Mouse (Mus musculus) CH12.LX (cell line): ENCODE data around the gene Ubqlnl. TPM values are rescaled to one million over a fixed set of nuclear protein-coding genes. Genes with fewer than 3 reads are reported as not detected.

Experiments used
- DNase-seq: peaks from one replicate; pipeline ENCODE4 v3.0.0-alpha.2; 2013; ENCODE audit errors: extremely low read depth
- H3K27ac ChIP-seq: 2 replicates; pipeline ENCODE4 v1.5.1; 2012; ENCODE audit warnings: low read depth, mild to moderate bottlenecking, control low read depth, moderate library complexity; ENCODE audit not compliant: insufficient read depth
- H3K27me3 ChIP-seq: replicated peaks from 2 replicates; pipeline ENCODE3; 2012; ENCODE audit warnings: inconsistent platforms
- H3K36me3 ChIP-seq, 2 experiments: replicated peaks in 1 of 2; 2 replicates each; pipeline versions ENCODE3 to v1.6.1; 2012; ENCODE audit warnings: inconsistent platforms in 1 of 2, low read length in 1 of 2, mild to moderate bottlenecking in 1 of 2, mixed read lengths in 1 of 2, moderate library complexity in 1 of 2; ENCODE audit not compliant: control insufficient read depth in 1 of 2, insufficient read depth in 1 of 2
- H3K4me1 ChIP-seq, 2 experiments: 2 replicates each; pipeline ENCODE4 v1.6.1; 2012; ENCODE audit warnings: inconsistent platforms in 1 of 2, moderate library complexity in 1 of 2; ENCODE audit not compliant: insufficient read depth in 2 of 2, control insufficient read depth in 1 of 2
- H3K4me2 ChIP-seq: 2 replicates; pipeline ENCODE4 v1.6.1; 2012; ENCODE audit warnings: low read depth, mild to moderate bottlenecking, control low read depth; ENCODE audit not compliant: poor library complexity, insufficient read depth, severe bottlenecking
- H3K4me3 ChIP-seq, 3 experiments: fragments of 150-350 bp in 1 of 3; sonication (generic) in 1 of 3; replicated peaks in 1 of 3; 2 replicates each; pipeline versions ENCODE3 to v1.5.1; 2011 to 2012; ENCODE audit warnings: low read depth in 2 of 3, low read length in 2 of 3, mild to moderate bottlenecking in 2 of 3, moderate library complexity in 2 of 3, control low read depth in 1 of 3, improper control_type of control experiment in 1 of 3, inconsistent platforms in 1 of 3, mixed read lengths in 1 of 3; ENCODE audit not compliant: poor library complexity in 1 of 3
- H3K79me2 ChIP-seq: replicated peaks from 2 replicates; pipeline ENCODE4 v1.6.1; 2012; ENCODE audit warnings: mild to moderate bottlenecking, moderate library complexity; ENCODE audit not compliant: control insufficient read depth, poor library complexity, insufficient read depth, severe bottlenecking; ENCODE audit errors: extremely low read depth
- H3K9ac ChIP-seq: 2 replicates; pipeline ENCODE4 v1.6.1; 2012; ENCODE audit warnings: low read depth, mild to moderate bottlenecking, control low read depth, moderate library complexity; ENCODE audit not compliant: insufficient read depth
- H3K9me3 ChIP-seq: replicated peaks from 2 replicates; pipeline ENCODE3; 2012; ENCODE audit warnings: low read length, inconsistent platforms, mixed read lengths
- CHD1 ChIP-seq: IDR thresholded peaks from 2 replicates; pipeline ENCODE4 v1.6.1; 2012; ENCODE audit warnings: low read depth, low read length, improper control_type of control experiment, inconsistent platforms
- CHD2 ChIP-seq: IDR thresholded peaks from 2 replicates; pipeline ENCODE4 v1.6.1; 2011; ENCODE audit warnings: low read length, improper control_type of control experiment
- CTCF ChIP-seq, 2 experiments: IDR thresholded peaks in 1 of 2; conservative IDR thresholded peaks in 1 of 2; 2 replicates each; pipeline ENCODE4 v1.5.1; 2011 to 2012; ENCODE audit warnings: low read depth in 2 of 2, low read length in 2 of 2, improper control_type of control experiment in 1 of 2, inconsistent platforms in 1 of 2, mild to moderate bottlenecking in 1 of 2, moderate library complexity in 1 of 2
- ELF1 ChIP-seq: IDR thresholded peaks from 2 replicates; pipeline ENCODE4 v1.6.1; 2014; ENCODE audit warnings: low read depth, mild to moderate bottlenecking, inconsistent platforms, low read length, improper control_type of control experiment
- EP300 ChIP-seq: IDR thresholded peaks from 2 replicates; pipeline ENCODE4 v1.6.1; 2011; ENCODE audit warnings: low read length, improper control_type of control experiment
- ETS1 ChIP-seq: conservative IDR thresholded peaks from 2 replicates; pipeline ENCODE4 v1.6.1; 2012; ENCODE audit warnings: low read depth, mild to moderate bottlenecking, inconsistent platforms, low read length, improper control_type of control experiment, moderate library complexity
- KAT2A ChIP-seq: IDR thresholded peaks from 2 replicates; pipeline ENCODE4 v1.6.1; 2012; ENCODE audit warnings: low read length, improper control_type of control experiment, inconsistent platforms; ENCODE audit not compliant: insufficient replicate concordance
- MAX ChIP-seq: IDR thresholded peaks from 2 replicates; pipeline ENCODE4 v1.6.1; 2011; ENCODE audit warnings: low read length, improper control_type of control experiment
- MAZ ChIP-seq: IDR thresholded peaks from 2 replicates; pipeline ENCODE4 v1.6.1; 2012; ENCODE audit warnings: low read depth, mild to moderate bottlenecking, inconsistent platforms, low read length, improper control_type of control experiment, moderate library complexity
- PAX5 ChIP-seq: IDR thresholded peaks from 2 replicates; pipeline ENCODE4 v1.6.1; 2012; ENCODE audit warnings: low read length, inconsistent platforms, mixed read lengths
- POLR2AphosphoS2 ChIP-seq: IDR thresholded peaks from 2 replicates; pipeline ENCODE4 v1.6.1; 2011; ENCODE audit warnings: low read depth, low read length, improper control_type of control experiment
- RAD21 ChIP-seq: IDR thresholded peaks from 2 replicates; pipeline ENCODE4 v1.6.1; 2011; ENCODE audit warnings: low read depth, mild to moderate bottlenecking, low read length, improper control_type of control experiment, moderate library complexity
- SIN3A ChIP-seq: IDR thresholded peaks from 2 replicates; pipeline ENCODE4 v1.6.1; 2012; ENCODE audit warnings: low read length, improper control_type of control experiment, inconsistent platforms
- SMC3 ChIP-seq: IDR thresholded peaks from 2 replicates; pipeline ENCODE4 v1.6.1; 2011; ENCODE audit warnings: low read depth, low read length, improper control_type of control experiment
- UBTF ChIP-seq: IDR thresholded peaks from 2 replicates; pipeline ENCODE4 v1.6.1; 2012; ENCODE audit warnings: low read depth, mild to moderate bottlenecking, inconsistent platforms, low read length, improper control_type of control experiment, moderate library complexity
- USF1 ChIP-seq: IDR thresholded peaks from 2 replicates; pipeline ENCODE4 v1.6.1; 2014; ENCODE audit warnings: low read depth, mild to moderate bottlenecking, inconsistent platforms, low read length, improper control_type of control experiment
- ZC3H11A ChIP-seq: IDR thresholded peaks from 2 replicates; pipeline ENCODE4 v1.6.1; 2012; ENCODE audit warnings: low read depth, mild to moderate bottlenecking, inconsistent platforms, low read length, improper control_type of control experiment
- dilution Hi-C: fragments of 300-500 bp; cut with MboI; formaldehyde crosslinking; loops from 2 replicates; pipeline ENCODE4 v1.14.3; 2020; ENCODE audit warnings: low sequenced_read_pairs; ENCODE audit not compliant: extremely low pct_unique_long_range_greater_than_20kb, extremely low pct_ligation_motif_present
- in situ Hi-C: fragments of 300-500 bp; cut with MboI; formaldehyde crosslinking; loops from 3 replicates; pipeline ENCODE4 v1.14.3; 2019; ENCODE audit warnings: low sequenced_read_pairs, low pct_ligation_motif_present, low pct_unique_long_range_greater_than_20kb, mixed read lengths
- polyA plus RNA-seq: library from polyadenylated mRNA; unstranded; fragments of >175 nt; gene quantifications from 2 replicates; pipeline ENCODE4 v1.2.1, GENCODE M21; 2012; ENCODE audit warnings: low read depth; ENCODE audit not compliant: insufficient read length
- total RNA-seq, 2 experiments: library from RNA; depleted of rRNA; stranded (reverse); fragments of 300-350 nt in 1 of 2; fragments of >200 nt in 1 of 2; gene quantifications; 2 replicates each; pipeline ENCODE4 v1.2.3; 2012 to 2014

Ubqlnl gene
- total and polyA plus RNA-seq, 3 experiments, result not detected

- TF ChIP-seq ETS1 (no peak), PAX5 (no peak), MAX (no peak), SIN3A (no peak), UBTF (no peak), EP300 (no peak)
Measured at GRCm38 (mm10) chr7:104199822-104200221, 49.5 kb upstream of the Ubqlnl start (continued).

DNA sequence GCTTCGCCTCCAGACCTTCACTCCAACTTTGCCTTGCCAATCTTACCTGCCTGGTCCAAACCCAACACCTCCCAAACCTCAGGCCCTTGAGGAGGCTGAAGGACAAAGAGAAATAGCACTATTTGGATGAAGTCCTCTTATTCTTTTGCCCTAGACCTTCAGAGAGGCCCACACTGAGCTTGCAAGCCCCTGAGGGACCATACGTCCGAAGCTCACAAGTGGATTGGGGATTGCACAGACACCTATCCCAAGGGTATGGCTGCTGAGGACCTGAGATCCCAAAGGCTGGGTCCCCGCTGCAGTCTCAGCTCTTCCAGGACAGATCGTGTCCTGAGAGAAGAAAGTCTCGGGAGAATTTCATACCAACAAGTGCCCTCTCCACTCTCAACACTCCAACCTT is 45.5 kb upstream of the Ubqlnl start, which contains the start of gene Olfr649:
TSS of gene Olfr649 (minus strand) at position 101 of the 400 bp plus-strand sequence.
- Histone ChIP-seq H3K4me3 (no peak within 1 kb of the TSS), H3K79me2 (no peaks in the 10 kb centered on the region), H3K9ac (no peak within 1 kb of the TSS), H3K4me1 (no peaks in the 10 kb centered on the region), H3K4me2 (no peak within 1 kb of the TSS)
- dilution Hi-C loops, result no loop called here
- TF ChIP-seq UBTF, result no peak
- no peak for TF ChIP-seq MAX
- no peak for TF ChIP-seq ELF1
- no peak for TF ChIP-seq KAT2A
- TF ChIP-seq MAZ, result no peak
- no peak for TF ChIP-seq ETS1
- no peak for TF ChIP-seq SMC3
- no peak for TF ChIP-seq RAD21
- no peak for TF ChIP-seq CHD1
- TF ChIP-seq POLR2AphosphoS2, result no peak
- no peak for TF ChIP-seq USF1
- TF ChIP-seq, all 38 proteins: peak for 0
- Histone ChIP-seq H3K27me3 (no peaks in the 10 kb centered on the region), H3K36me3 (no peaks in the 10 kb centered on the region), H3K9me3 (no peaks in the 10 kb centered on the region), H3K27ac (no peak within 1 kb of the TSS)
- in situ Hi-C loops, result loop anchor here (25.0 kb wide), 1 partner anchor 484 kb away; the partner anchor contains the start of gene Olfr243
- no peak for DNase-seq

DNA sequence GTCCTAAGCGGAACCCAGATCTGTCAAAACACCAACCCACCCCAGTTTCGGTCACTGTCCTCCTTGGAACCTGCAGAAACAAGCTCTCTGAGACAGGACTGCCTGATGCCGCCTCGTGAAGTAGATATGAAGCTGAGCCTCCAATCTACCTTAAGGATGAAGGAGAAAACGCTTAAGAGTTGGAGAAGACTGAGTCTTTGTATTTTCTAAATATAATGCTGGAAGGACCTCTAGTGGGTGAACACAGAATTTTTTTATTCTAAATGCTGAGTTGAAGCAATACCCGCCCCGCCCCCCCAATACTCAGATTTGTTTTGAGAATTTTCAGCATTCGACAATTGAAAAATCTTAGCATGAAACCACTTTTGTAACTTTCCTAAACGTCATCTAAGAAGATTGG is 40.9 kb upstream of the Ubqlnl start:
- no peak overlapping the region for H3K9ac ChIP-seq
- no peaks in the 10 kb centered on the region for H3K36me3 ChIP-seq

More for the DNA sequence above, 40.9 kb upstream of the Ubqlnl start:
- in situ Hi-C loops, result loop anchor here (25.0 kb wide), 1 partner anchor 479 kb away; the partner anchor contains the start of gene Olfr243
- TF ChIP-seq CTCF (conservative IDR thresholded peaks at IDR 0.05 in 1 of 2, IDR thresholded peaks at IDR 0.05 in 1 of 2; ENCODE audit: low read depth in 2 of 2, low read length in 2 of 2) (peak in 1 of 2 experiments; percentile 41; a peak in 2 of 4 replicates), CHD2 (no peak), RAD21 (peak; percentile 50), ZC3H11A (no peak)
- no peak overlapping the region for H3K27ac ChIP-seq
- H3K4me3 ChIP-seq, result no peak overlapping the region
- H3K27me3 ChIP-seq, result no peaks in the 10 kb centered on the region
- no peak overlapping the region for H3K4me2 ChIP-seq
- no peaks in the 10 kb centered on the region for H3K4me1 ChIP-seq
- no peaks in the 10 kb centered on the region for H3K9me3 ChIP-seq
- no peaks in the 10 kb centered on the region for H3K79me2 ChIP-seq
- dilution Hi-C loops, result no loop called here
- DNase-seq, result peak; percentile 12
